Mouse (Mus musculus) cortical plate, adult 2 months (tissue): ENCODE results near the gene Tmub2.

ENCODE experiments used
- CTCF ChIP-seq: fragments of 200-500 bp; IDR thresholded peaks from 2 replicates; pipeline ENCODE4 v1.5.1; 2011; ENCODE audit warnings: mild to moderate bottlenecking, control low read depth, low read length; ENCODE audit not compliant: insufficient read depth; ENCODE audit errors: extremely low read depth
- POLR2A ChIP-seq: fragments of 200-500 bp; IDR thresholded peaks from 2 replicates; pipeline ENCODE4 v1.6.1; 2011; ENCODE audit warnings: mild to moderate bottlenecking, low read length, control low read depth; ENCODE audit not compliant: insufficient read depth; ENCODE audit errors: extremely low read depth

- TF ChIP-seq CTCF (no peak), POLR2A (no peak)
Observed at GRCm38 (mm10) chr11:102327250-102327649, 42.5 kb downstream of the Tmub2 start.
